Mouse (Mus musculus): ENCODE measurements around the gene Cpt2.

- peak; percentile 84 for TF ChIP-seq HCFC1 (IDR thresholded peaks at IDR 0.05; ENCODE audit: borderline replicate concordance, insufficient read depth, low read length)
- peak; percentile 79 for TF ChIP-seq CHD2 (IDR thresholded peaks at IDR 0.05; ENCODE audit: low read depth, low read length)
These were observed 44.0 kb downstream of the Cpt2 start, which contains the start of gene Magoh for GRCm38 (mm10) chr4:107879254-107880050.
